Mouse (Mus musculus) lung, postnatal 10 days (tissue): ENCODE measurements around the gene Gm10681.
"Not testable (repeated sequence)": the region's sequence is repeated elsewhere in the genome, so short reads cannot be mapped to it uniquely, and the experiment has no call there.

Experiments
- DNase-seq: peaks from one replicate; pipeline ENCODE4 v3.0.0; 2021

Gene Gm10681

DNA sequence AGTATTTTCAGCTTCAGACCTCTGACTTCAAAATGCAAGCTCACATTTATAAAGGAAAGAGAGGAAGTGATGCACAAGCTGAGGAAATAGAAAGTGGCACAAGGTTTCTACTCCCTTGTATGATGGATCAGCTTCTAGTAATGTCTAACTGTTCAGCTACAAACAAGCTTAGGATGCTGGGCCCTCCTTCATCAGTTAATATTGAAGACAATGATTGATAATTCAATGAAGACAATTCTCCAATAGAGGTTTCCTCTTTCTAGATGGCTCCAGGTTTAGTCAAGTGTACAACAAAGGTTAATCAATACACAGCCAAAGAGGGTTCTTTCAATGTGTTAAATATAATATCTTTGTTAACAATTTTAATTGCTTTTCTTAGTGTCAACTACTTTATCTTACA is at the start of gene Gm10681:
TSS of gene Gm10681 (minus strand) at position 101 of the 400 bp plus-strand sequence.
- DNase-seq = no peak

DNA sequence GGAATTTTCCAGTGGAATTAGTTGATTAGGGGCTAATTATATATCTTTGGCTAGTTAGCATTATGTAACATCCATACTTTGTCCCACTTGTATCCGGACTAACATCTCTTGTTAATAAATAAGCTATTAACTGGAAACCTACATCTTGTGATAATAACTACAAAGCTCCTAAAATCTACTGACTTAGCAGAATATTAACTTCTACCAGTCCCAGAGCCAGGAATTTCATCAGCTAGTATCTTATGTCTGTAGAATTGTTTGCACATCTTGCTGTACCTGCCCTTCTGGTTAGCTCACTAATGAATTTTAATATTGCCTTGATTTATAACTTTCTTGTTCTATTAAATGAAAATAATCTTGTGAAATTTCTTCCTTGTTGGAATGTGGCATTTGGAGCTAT is 46.5 kb upstream of the Gm10681 start:
- DNase-seq = no peak

DNA sequence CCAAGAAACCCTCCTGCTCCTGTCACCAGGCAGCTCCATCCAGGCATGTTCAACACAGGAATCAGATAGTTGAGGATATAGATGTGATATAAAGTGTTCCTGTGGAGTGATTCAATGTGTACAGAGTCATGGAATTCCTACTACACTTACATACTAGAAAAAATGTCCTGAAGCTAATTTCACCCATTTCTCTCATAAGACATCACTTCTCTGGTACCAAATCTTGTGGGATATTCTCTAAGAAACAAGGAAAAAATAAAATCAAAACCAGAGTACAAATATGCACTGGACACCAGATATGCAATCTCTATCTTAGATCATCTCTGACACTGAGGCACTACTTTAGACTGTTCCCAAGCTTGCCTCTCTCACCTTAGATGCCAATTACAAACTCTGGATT is 41.5 kb upstream of the Gm10681 start, which contains the start of gene Hsd3b5:
TSS of gene Hsd3b5 (minus strand) at position 101 of the 400 bp plus-strand sequence.
- no peak for DNase-seq

DNA sequence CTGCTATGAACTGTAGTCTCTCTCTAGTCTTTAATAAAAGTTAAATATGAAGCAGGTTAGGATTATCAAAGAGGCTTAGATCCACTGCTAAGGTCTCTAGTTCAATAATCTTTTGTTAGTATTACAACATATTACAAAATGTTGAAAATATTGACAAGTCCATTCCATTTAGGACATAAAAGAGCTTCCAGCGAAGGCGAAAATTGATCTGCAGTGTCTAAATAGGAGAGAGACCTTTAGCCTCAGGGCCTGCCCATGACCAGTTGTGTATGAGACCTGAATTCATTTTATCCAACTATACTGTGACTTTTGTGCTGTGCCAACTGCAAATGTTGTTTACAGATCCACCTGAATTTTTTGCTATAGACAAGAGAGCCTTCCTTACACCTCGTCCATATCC is 41.0 kb upstream of the Gm10681 start:
- no peak for DNase-seq

DNA sequence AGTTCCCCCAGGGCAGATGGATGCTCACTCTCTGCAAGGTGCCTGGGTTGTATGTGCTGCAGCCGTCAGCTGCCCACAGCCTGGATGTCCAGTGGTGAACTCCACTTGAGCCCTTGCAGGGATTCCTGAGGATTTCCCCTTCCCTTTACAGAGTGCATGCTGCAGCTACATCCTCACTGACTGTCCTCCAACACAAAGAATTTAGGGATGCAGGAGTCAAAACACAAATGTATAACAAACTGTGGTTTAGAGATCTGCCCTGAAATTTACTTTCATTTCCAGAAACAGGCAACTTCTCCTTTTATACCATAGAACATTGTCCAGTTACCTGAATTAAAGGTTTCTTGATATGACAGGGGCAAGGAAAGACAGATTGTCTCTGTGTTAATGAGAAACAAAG is 28.2 kb upstream of the Gm10681 start:
- not testable (repeated sequence) for DNase-seq

DNA sequence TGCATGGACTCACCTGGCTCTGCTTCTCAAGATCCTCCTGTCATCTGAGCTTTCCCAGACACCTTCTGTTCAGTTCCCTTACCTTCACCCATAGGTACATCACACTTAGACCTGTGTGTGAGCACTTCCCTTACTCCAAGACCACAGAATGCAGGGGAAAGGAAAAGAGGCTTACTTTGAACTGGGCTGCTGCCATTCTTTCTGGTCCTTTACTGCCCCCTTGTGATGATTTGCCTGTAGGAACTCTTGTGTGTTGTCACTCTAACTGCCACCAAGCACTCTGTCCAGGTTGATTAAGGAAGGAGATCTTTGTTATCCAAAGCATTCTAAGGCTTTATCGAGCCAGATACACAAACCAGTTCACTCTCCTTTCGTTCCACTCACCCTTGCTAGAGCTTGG is 27.6 kb upstream of the Gm10681 start:
- not testable (repeated sequence) for DNase-seq

DNA sequence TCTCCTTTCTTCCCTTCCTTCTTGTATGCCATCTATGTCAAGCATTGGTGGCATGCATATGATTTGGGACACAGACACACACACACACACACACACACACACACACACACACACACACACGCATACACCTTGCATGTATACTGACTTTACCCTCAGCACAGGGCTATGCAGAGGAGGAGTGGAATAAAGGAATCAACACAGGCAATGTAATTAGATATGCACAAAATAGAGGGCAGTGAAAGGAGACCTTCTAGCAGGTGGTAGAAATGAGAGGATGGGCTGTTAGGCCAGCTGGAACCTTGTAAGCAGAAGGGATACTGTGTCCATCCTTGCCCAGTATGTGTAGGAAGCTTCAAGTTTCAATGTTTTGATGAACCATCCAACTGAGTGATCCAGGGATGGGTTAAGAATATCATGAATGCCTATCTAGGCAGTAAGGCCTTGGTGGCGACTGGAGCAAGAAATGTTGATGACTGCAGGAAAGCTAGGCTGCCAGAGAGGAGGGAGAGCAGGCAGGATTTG is 25.9 kb upstream of the Gm10681 start:
- DNase-seq = not testable (repeated sequence)

DNA sequence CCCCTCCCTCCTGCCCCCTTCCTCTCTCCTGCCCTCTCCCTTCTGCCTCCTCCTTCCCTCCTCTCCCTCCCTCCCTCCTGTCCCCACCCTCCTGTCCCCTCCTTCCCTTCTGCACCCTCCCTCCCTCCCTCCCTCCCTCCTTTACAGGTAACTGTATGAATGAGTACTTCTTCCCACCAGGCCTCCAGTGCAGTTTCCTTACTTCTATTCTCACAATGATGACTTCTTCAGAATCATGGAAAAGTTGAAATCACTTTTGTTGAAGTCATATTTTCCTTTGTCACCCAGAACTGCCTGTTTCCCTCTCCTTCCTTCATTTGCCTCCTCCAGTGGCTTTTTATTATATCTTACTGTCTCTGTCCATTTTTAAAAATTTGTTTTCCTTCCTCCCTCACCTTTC is 25.4 kb upstream of the Gm10681 start:
- no peak for DNase-seq

DNA sequence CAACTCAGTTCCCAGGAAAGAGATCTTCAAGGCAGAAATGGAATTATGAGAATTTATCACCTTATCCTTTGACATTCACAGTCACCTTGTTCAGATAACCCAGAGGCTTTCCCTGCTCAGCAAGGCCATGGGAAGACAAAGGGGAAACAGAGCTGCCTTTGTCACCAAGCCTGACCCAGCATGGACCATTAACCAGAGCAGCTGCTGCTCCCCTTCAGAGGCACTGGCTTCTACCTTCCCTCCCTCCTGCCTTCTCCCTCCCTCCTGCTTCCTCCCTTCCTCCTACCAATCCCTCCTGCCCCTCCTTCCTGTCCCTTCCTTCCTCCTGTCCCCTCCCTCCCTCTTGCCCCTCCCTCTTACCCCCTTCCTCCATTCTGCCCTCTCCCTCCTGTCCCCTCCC is 24.9 kb upstream of the Gm10681 start:
- DNase-seq = not testable (repeated sequence)

DNA sequence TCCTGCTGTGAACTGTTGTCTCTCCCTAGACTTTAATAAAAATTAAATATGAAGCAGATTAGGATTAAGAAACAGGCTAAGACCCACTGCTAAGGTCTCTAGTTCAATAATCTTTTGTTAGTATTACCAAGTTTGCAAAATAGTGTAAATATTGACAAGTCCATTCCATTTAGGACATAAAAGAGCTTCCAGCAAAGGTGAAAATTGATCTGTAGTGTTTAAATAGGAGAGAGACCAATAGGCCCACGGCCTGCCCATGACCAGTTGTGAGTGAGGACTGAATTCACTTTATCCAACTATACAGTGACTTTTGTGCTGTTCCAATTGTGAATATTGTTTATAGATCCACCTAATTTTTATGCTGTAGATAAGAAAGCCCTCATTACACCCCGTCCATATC is 886 bp downstream of the Gm10681 start:
- DNase-seq = no peak

DNA sequence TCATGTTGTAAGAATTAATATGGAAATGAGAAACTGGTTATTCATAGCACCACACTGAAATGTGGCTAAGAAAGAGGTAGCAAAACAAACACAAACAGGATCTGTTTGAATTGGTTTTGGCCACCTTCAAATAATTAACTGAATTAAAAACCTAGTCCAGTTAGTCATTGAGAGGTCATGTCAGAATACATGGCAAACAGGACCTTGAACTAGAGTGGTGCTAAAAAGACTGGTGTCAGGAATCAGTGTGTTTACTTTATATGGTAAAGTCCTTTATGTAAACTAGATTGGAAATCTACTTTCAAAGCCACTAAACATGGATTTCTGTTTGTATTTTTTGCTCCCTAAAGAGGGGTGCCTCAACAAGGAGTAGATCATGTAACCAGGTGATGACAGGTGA is 6.0 kb downstream of the Gm10681 start:
- DNase-seq = not testable (repeated sequence)

DNA sequence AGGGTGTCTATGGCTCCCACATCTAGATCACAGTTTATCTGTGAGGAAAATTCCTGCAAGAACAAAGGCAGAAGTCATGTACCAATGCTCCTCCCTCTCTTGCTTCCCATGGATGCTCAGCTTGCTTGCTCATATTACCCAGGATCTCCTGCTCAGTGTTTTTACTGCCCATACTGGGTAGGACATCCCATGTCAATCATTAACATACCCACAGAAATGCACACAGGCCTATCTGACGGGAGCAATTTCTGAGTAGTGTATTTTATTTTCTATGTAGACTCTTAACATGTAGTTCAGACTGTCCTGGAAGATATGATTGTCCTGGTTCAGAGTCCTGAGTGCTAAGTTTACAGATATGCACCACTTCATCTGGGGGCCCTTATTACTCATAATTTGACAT is 6.4 kb downstream of the Gm10681 start:
- DNase-seq = not testable (repeated sequence)

DNA sequence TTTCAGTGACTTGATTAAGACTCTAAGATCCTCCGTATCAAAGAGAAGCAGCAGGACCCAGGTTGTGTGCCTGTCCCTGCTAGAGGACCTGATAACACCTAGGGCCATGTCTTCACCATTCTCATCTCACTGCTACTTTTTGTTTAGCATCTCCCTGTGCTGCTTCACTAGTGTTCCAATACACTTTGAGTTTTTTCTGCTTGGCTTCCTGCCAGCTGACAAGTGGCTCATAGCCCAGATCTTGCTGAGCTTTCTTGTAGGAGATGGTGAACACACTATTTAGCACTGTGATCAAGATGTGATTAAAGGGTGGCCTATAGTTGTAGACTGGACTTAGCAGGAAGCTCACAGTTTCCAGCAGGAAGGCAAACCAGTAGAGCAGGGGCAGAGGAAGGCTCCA is 7.6 kb downstream of the Gm10681 start:
- DNase-seq = peak; percentile 35

DNA sequence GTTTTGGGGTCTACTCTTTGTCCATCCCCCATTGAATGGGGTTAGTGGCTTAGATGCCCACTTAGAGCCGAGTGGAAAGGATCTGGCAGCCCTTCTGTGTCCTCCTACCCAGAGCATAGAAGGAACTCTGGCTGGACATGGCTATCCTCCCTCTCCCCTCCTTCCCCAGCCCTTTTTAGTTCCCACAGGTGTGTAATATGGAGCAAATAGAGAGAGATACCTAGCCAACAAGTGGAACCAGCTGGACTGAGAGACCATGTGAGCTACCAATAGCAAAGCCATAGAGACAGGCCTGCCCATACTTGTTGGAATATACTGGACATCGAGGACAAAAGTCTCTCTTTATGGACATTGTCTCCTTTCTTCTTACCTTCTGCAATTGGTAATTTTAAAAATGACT is 20.9 kb downstream of the Gm10681 start:
- not testable (repeated sequence) for DNase-seq

DNA sequence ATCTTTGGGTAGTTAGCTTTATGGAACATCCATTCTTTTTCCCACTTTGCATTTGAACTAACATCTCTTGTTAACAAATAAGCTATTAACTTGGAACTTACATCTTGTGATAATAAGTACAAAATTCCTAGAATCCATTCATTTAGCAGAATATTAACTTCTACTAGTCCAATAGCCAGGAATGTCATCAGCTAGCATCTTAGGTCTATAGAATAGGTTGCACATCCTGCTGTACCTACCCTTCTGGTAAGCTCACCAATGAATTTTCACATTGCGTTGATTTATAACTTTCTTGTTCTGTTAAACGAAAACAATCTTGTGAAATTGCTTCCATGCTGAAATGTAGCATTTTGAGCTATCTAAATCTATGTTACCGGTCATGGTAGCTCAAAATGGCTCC is 23.7 kb downstream of the Gm10681 start:
- not testable (repeated sequence) for DNase-seq

DNA sequence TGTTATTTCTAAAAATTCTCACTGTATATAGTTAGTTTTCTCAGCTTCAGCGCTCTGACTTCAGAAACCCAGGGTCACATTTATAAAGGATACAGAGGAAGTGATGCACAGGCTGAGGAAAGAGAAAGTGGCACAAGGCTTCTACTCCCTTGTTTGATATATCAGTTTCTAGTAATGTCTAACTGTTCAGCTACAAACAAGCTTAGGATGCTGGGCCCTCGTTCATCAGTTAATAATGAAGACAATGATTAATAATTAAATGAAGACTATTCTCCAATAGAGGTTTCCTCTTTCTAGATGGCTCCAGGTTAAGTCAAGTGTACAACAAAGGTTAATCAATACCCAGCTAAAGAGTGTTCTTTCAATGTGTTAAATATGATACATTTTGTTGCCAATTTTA is 24.8 kb downstream of the Gm10681 start:
- DNase-seq = not testable (repeated sequence)

DNA sequence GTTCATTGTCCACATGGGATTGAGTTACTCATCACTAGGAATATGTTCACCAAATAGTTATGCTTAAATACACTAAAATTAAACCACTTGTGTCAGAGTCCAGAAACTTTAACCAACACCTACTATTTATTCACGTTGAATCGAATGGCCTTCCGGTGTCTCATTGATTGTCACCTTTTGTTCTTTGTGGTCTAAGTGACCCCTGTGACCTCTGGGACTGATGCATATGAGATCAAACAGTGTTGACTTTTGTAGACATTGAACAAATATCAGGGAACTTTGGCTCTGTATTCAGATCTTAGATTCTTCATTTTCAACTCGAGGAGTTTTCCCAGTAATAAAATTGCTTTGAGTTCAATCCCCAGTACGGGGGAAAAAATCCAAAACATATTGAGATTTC is 27.9 kb downstream of the Gm10681 start:
- DNase-seq = not testable (repeated sequence)

DNA sequence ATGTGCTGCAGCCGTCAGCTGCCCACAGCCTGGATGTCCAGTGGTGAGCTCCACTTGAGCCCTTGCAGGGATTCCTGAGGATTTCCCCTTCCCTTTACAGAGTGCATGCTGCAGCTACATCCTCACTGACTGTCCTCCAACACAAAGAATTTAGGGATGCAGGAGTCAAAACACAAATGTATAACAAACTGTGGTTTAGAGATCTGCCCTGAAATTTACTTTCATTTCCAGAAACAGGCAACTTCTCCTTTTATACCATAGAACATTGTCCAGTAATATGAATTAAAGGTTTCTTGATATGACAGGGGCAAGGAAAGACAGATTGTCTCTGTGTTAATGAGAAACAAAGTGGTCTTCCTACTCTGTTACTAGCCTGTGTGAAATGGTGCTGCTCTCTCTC is 37.8 kb downstream of the Gm10681 start:
- not testable (repeated sequence) for DNase-seq

DNA sequence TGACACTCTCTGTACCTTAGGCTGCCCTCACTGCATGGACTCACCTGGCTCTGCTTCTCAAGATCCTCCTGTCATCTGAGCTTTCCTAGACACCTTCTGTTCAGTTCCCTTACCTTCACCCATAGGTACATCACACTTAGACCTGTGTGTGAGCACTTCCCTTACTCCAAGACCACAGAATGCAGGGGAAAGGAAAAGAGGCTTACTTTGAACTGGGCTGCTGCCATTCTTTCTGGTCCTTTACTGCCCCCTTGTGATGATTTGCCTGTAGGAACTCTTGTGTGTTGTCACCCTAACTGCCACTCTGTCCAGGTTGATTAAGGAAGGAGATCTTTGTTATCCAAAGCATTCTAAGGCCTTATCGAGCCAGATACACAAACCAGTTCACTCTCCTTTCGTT is 38.4 kb downstream of the Gm10681 start:
- DNase-seq = not testable (repeated sequence)

DNA sequence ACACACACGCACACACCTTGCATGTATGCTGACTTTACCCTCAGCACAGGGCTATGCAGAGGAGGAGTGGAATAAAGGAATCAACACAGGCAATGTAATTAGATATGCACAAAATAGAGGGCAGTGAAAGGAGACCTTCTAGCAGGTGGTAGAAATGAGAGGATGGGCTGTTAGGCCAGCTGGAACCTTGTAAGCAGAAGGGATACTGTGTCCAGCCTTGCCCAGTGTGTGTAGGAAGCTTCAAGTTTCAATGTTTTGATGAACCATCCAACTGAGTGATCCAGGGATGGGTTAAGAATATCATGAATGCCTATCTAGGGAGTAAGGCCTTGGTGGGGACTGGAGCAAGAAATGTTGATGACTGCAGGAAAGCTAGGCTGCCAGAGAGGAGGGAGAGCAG is 40.1 kb downstream of the Gm10681 start:
- DNase-seq = not testable (repeated sequence)

DNA sequence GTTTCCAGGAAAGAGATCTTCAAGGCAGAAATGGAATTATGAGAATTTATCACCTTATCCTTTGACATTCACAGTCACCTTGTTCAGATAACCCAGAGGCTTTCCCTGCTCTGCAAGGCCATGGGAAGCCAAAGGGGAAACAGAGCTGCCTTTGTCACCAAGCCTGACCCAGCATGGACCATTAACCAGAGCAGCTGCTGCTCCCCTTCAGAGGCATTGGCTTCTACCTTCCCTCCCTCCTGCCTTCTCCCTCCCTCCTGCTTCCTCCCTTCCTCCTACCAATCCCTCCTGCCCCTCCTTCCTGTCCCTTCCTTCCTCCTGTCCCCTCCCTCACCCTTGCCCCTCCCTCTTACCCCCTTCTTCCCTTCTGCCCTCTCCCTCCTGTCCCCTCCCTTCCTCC is 41.0 kb downstream of the Gm10681 start:
- DNase-seq = not testable (repeated sequence)

DNA sequence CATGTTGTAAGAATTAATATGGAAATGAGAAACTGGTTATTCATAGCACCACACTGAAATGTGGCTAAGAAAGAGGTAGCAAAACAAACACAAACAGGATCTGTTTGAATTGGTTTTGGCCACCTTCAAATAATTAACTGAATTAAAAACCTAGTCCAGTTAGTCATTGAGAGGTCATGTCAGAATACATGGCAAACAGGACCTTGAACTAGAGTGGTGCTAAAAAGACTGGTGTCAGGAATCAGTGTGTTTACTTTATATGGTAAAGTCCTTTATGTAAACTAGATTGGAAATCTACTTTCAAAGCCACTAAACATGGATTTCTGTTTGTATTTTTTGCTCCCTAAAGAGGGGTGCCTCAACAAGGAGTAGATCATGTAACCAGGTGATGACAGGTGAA is 63.6 kb downstream of the Gm10681 start:
- DNase-seq = not testable (repeated sequence)

DNA sequence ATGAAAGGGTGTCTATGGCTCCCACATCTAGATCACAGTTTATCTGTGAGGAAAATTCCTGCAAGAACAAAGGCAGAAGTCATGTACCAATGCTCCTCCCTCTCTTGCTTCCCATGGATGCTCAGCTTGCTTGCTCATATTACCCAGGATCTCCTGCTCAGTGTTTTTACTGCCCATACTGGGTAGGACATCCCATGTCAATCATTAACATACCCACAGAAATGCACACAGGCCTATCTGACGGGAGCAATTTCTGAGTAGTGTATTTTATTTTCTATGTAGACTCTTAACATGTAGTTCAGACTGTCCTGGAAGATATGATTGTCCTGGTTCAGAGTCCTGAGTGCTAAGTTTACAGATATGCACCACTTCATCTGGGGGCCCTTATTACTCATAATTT is 64.1 kb downstream of the Gm10681 start:
- DNase-seq = not testable (repeated sequence)

DNA sequence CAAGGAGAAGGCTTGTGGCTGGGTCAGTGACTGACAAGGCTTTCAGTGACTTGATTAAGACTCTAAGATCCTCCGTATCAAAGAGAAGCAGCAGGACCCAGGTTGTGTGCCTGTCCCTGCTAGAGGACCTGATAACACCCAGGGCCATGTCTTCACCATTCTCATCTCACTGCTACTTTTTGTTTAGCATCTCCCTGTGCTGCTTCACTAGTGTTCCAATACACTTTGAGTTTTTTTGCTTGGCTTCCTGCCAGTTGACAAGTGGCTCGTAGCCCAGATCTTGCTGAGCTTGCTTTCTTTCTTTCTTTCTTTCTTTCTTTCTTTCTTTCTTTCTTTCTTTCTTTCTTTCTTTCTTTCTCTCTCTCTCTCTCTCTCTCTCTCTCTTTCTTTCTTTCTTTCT is 65.8 kb downstream of the Gm10681 start:
- DNase-seq = not testable (repeated sequence)

DNA sequence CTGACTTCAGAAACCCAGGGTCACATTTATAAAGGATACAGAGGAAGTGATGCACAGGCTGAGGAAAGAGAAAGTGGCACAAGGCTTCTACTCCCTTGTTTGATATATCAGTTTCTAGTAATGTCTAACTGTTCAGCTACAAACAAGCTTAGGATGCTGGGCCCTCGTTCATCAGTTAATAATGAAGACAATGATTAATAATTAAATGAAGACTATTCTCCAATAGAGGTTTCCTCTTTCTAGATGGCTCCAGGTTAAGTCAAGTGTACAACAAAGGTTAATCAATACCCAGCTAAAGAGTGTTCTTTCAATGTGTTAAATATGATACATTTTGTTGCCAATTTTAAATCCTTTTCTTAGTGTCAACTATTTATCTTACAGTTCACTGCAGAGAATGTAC is 78.2 kb downstream of the Gm10681 start, which contains the start of gene Hsd3b4:
TSS of gene Hsd3b4 (minus strand) at position 101 of the 400 bp plus-strand sequence.
- DNase-seq = not testable (repeated sequence)
